Mouse (Mus musculus) heart, postnatal 10 days (tissue): ENCODE results near the gene Dcaf4. TPM values are rescaled to one million over a fixed set of nuclear protein-coding genes. Genes with fewer than 3 reads are reported as not detected.
A peak's percentile ranks its signal among the peaks of the same experiment; 100 is the strongest.

Experiments
- DNase-seq, 2 experiments: peaks; one replicate each; pipeline ENCODE4 v3.0.0; 2021
- intact Hi-C: fragments of 180-260 bp; cut with DNase I; formaldehyde crosslinking; loops from one replicate; pipeline ENCODE4 v1.15.1; 2025
- total RNA-seq, 2 experiments: library from RNA; stranded (reverse); gene quantifications; 2 replicates each; pipeline ENCODE4 v1.2.3; 2021

Dcaf4 gene
- total RNA-seq, 2 experiments from 2014 or later, result 18.6 to 19.5 TPM

DNA sequence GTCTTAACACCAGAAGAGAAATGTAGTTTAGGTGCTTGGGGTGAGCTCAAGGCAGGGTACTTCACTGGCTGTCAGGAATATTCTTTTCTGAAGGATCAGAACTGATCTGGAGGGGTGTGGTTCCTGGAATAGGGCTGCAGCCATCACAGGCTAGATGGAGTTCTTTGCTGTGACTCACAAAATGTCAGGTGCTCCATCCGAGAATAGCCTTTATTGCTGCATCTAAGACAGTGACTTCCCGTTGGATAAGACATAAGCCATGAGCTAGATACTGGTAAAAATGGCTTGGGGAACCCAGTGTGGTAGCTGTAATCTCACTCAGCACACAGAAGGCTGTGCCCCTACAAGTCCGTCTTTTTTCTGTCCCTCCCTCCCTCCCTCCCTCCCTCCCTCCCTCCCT, 13.9 kb downstream of the Dcaf4 start:
- intact Hi-C loops, result no loop called here
- DNase-seq, result no peak

DNA sequence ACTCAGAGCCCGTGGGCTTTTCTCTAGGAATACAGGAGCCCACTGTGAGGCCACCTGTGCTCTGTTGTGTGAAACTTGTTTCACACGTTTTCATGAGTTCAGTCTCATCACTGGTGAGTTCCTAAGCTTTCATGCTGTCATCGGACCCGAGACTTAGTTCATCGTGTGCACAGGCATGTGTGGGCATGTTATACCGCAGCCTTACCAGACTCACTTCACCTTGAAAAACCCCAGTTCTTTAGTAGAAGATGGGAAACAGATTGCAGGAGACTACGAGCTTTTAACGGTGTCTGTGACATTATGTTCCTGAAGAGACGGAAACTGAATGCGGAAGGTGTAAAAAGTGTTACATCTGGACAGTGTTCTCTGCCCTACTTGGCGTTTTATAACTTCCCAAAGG, 15.2 kb downstream of the Dcaf4 start:
- no peak for DNase-seq
- intact Hi-C loops, result no loop called here

DNA sequence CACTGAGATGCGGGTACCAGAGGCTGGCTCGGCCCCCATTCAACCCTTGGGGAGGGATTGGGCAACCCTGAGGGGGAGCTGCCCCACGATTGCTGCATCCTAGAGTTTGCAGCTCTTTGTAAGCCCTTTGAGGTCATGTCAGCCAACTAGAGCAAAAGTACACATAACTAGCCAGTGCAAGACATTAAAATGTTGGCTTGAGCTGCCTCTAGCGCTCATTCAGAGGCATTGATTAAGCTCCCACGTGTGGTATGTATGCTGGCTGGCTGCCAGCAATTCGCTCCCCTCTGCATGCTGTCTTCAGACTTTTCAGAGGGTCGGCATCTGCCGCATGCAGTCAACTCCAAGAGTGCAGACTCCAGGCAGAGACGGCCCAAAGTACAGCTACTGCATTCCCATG, 15.8 kb downstream of the Dcaf4 start:
- DNase-seq, result no peak
- intact Hi-C loops, result no loop called here

- no peak for DNase-seq
- intact Hi-C loops, result no loop called here
Measured at GRCm38 (mm10) chr12:83543997-83544396, 23.7 kb downstream of the Dcaf4 start.

GRCm38 (mm10) chr12:83544791-83545190, 24.5 kb downstream of the Dcaf4 start:
- intact Hi-C loops, result no loop called here

DNA sequence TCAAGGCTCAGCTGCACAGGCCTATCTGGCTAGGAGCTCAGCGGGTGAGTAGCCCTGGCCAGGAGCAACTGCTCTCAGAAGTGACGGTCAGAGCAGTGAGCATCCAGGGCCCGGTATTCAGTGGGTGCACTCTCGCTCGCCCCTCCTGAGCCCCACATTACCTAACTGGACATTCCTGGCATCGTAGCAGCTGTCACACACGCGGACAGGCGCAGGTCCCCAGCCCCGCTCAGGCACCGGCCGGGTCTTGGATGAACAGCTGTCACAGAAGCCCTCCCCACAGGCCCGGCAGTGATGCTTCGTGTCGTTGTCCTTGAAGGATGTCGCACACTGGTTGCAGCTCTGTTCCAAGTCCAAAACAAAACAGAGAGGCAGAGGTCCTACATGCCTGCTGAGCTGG, 31.0 kb downstream of the Dcaf4 start:
- intact Hi-C loops, result no loop called here

More at GRCm38 (mm10) chr12:83544791-83545190, 24.5 kb downstream of the Dcaf4 start:
- DNase-seq, result no peak

DNA sequence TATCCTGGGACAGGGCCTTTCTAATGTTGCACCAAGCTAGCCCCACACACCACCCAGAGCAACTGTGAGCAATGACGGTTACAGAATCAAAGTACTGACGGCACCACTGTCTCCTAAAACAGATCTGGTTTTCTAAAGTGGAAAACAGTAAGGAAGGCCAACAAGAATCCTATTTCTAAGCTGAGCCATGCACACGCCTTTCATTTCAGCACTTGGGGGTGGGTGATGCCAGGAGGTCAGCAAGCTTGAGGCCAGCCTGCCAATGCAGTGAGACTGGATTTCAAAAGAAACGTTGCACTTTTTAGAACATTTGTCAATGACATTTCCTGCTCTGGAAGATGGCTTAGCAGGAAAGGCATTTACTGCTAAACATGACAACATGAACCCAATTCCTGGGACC, 33.5 kb downstream of the Dcaf4 start:
- intact Hi-C loops, result no loop called here
- no peak for DNase-seq

More for the DNA sequence above, 31.0 kb downstream of the Dcaf4 start:
- DNase-seq, result no peak

- intact Hi-C loops, result no loop called here
- DNase-seq, result no peak
Measured at GRCm38 (mm10) chr12:83555605-83556004, 35.3 kb downstream of the Dcaf4 start.

DNA sequence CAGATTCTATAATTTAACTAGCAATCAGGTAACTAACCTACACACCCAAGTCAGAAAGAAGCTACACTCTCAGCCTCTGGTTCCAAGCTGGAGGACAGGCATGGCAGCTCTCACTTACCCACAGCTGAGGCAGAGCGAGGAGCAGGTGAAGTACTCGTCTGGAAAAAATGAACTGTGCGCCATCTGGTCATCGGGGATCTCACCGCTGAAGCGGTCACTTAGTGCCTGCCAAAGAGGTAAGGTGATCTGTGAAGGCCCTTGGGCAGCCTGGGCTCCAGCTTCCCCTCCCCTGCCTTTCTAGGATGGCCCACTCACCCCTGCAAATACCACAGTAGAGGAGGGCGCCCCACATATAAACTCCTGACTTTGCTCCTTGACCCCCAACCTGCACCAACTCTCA, 38.2 kb downstream of the Dcaf4 start:
- DNase-seq, result no peak
- intact Hi-C loops, result no loop called here

- DNase-seq, result peak; percentile 25 to 48
- intact Hi-C loops, result no loop called here
Measured at GRCm38 (mm10) chr12:83560189-83560588, 39.9 kb downstream of the Dcaf4 start.

- intact Hi-C loops, result no loop called here
- DNase-seq, result no peak
Measured at GRCm38 (mm10) chr12:83562589-83562988, 42.3 kb downstream of the Dcaf4 start.

GRCm38 (mm10) chr12:83569866-83570265, 49.6 kb downstream of the Dcaf4 start:
- intact Hi-C loops, result no loop called here
- DNase-seq, result no peak

- intact Hi-C loops, result no loop called here
- no peak for DNase-seq
Measured at GRCm38 (mm10) chr12:83572717-83573116, 52.5 kb downstream of the Dcaf4 start.

DNA sequence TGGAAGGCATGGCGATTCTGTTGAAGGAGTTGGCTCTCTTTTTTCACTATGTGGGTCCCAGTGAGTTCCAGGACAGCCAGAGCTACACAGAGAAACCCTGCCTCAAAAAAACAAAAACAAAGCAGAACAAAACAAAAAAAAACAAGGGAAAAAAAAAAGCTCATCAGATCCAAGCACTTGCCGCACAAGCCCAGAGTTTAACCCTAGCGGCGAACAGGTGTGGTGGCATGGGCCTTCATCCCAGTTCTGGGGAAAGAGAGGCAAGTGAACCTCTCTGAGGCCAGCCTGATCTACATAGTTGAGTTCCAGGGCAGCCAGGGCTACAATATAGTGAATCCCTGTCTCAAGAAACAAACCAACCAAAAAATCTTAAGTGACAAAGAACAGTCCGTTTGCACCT, 57.2 kb downstream of the Dcaf4 start:
- intact Hi-C loops, result no loop called here
- no peak for DNase-seq

- no peak for DNase-seq
- intact Hi-C loops, result no loop called here
Measured at GRCm38 (mm10) chr12:83578356-83578755, 58.1 kb downstream of the Dcaf4 start.

- peak; percentile 25 to 44 for DNase-seq
- intact Hi-C loops, result no loop called here
Measured at GRCm38 (mm10) chr12:83578896-83579569, 58.8 kb downstream of the Dcaf4 start.

GRCm38 (mm10) chr12:83580283-83580682, 60.0 kb downstream of the Dcaf4 start:
- intact Hi-C loops, result no loop called here
- no peak for DNase-seq

DNA sequence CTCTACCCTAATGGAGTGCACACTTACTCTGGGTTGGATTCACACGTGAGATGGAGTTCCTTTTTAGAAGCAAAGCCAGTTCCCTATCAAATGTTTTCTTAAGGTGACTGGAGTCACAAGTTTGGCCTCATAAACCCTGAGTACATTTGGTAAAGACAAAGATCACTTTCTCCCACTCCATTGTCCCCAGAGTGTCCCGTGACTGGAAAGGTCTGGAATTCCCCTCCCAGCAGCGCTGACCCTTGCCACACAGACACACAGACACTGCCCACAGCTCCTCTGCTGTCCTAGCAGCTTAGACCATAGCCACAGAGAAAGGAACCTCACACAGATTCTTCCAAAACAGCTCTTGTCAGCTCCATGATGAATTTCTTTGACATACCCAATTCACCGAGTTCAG, 61.8 kb downstream of the Dcaf4 start:
- intact Hi-C loops, result no loop called here

GRCm38 (mm10) chr12:83582747-83583146, 62.5 kb downstream of the Dcaf4 start:
- no peak for DNase-seq
- intact Hi-C loops, result no loop called here

More for the DNA sequence above, 61.8 kb downstream of the Dcaf4 start:
- DNase-seq, result no peak

DNA sequence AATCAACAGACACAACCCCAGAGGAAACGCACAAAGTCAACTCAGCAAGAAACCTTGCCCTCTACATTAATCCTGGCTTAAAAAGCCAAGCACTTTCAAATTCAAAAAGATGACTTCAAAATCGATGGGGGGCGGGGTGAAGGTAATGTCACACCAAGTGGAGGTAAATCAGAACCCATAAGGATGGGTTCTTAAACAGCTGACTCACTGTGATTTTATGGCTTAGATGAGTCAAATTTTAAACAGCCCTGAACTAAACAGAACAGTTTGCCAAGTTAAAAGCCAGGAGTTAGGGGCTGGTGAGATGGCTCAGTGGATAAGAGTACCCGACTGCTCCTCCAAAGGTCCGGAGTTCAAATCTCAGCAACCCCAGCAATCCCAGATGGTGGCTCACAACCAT, 66.4 kb downstream of the Dcaf4 start:
- intact Hi-C loops, result no loop called here
- no peak for DNase-seq
